Mouse (Mus musculus) heart, embryonic 11.5 days (tissue): ENCODE data around the gene Tsc22d4. TPM values are rescaled to one million over a fixed set of nuclear protein-coding genes. Genes with fewer than 3 reads are reported as not detected.

ENCODE experiments used
- ATAC-seq: fragments of 200-750 bp; cut with Nextera tagmentation; replicated peaks from 2 replicates; pipeline ENCODE4 v1.8.0; 2017; ENCODE audit warnings: moderate library complexity; ENCODE audit not compliant: insufficient number of reproducible peaks, low FRiP score, low TSS enrichment
- H3K27ac ChIP-seq: fragments of 300-500 bp; sonication (generic); 2 replicates; pipeline ENCODE4 v1.5.1; 2014; ENCODE audit warnings: mild to moderate bottlenecking, low read depth, low read length
- H3K27me3 ChIP-seq: fragments of 300-500 bp; sonication (generic); 2 replicates; pipeline ENCODE4 v1.6.1; 2014; ENCODE audit warnings: mild to moderate bottlenecking, low read length, mixed read lengths; ENCODE audit not compliant: control insufficient read depth, insufficient read depth
- H3K36me3 ChIP-seq: fragments of 300-500 bp; sonication (generic); 2 replicates; pipeline ENCODE4 v1.6.1; 2014; ENCODE audit warnings: mild to moderate bottlenecking, low read length, moderate library complexity, mixed read lengths; ENCODE audit not compliant: control insufficient read depth, insufficient read depth
- H3K4me1 ChIP-seq: fragments of 300-500 bp; sonication (generic); 2 replicates; pipeline ENCODE4 v1.6.1; 2014; ENCODE audit warnings: low read length; ENCODE audit not compliant: control insufficient read depth, insufficient read depth
- H3K4me2 ChIP-seq: fragments of 300-500 bp; sonication (generic); 2 replicates; pipeline ENCODE4 v1.6.1; 2014; ENCODE audit warnings: mild to moderate bottlenecking, moderate library complexity
- H3K4me3 ChIP-seq: fragments of 300-500 bp; sonication (generic); 2 replicates; pipeline ENCODE4 v1.5.1; 2014; ENCODE audit warnings: low read depth, low read length
- H3K9ac ChIP-seq: fragments of 300-500 bp; sonication (generic); 2 replicates; pipeline ENCODE4 v1.6.1; 2014; ENCODE audit warnings: mild to moderate bottlenecking, low read depth, low read length, moderate library complexity
- H3K9me3 ChIP-seq: fragments of 300-500 bp; sonication (generic); replicated peaks from 2 replicates; pipeline ENCODE4 v1.6.1; 2016; ENCODE audit warnings: low read length; ENCODE audit not compliant: control insufficient read depth
- WGBS: fragments of 180-500 bp; shearing (Covaris S2); extraction: QIAGEN DNeasy Blood & Tissue Kit; methylation state at CpG from one replicate; pipeline ENCODE4 v1.1.7; 2014; ENCODE audit not compliant: insufficient replicate concordance; 5-methylcytosine and 5-hydroxymethylcytosine counted together
- polyA plus RNA-seq: library from polyadenylated mRNA; unstranded; fragments of >200 nt; fragmentation: Nextera tagmentation; extraction: Ambion mirVana; gene quantifications from 2 replicates; pipeline ENCODE4 v1.2.1, GENCODE M21; 2014

The Tsc22d4 gene
- polyA plus RNA-seq, 1 experiment from 2014 or later, result 139 TPM

DNA sequence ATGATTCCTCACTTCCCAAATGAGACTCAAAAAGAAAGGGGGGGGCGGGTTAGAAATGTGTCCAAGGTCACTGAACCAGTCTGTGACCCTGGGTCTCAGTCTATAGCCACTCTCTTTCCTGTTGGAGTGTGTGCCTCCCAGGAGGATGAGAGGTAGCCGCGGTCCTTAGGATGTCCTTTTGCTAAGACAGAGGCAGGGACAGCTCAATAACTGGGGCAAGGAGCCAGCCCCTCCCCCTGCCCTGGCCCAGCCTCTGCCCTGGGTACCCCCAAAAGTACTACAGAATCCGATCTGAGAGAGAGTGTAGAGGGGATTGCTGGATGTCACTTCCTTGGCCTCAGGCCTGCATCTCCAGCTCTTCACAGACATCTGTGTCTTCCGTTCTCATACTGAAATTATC, 9.9 kb downstream of the Tsc22d4 start:
- Histone ChIP-seq H3K36me3 (peaks cover 39% of the 10 kb centered on the region), H3K9ac (no peak overlapping the region), H3K27ac (0 out of 2 replicates have a peak overlapping the region, but pooled peaks have one; percentile 3), H3K4me1 (peaks cover 48% of the 10 kb centered on the region), H3K4me3 (no peak overlapping the region), H3K27me3 (no peaks in the 10 kb centered on the region), H3K9me3 (no peaks in the 10 kb centered on the region), H3K4me2 (no peak overlapping the region)
- ATAC-seq, result no peak
- 81% methylated on average over 5 of the region's 5 CpGs for WGBS

DNA sequence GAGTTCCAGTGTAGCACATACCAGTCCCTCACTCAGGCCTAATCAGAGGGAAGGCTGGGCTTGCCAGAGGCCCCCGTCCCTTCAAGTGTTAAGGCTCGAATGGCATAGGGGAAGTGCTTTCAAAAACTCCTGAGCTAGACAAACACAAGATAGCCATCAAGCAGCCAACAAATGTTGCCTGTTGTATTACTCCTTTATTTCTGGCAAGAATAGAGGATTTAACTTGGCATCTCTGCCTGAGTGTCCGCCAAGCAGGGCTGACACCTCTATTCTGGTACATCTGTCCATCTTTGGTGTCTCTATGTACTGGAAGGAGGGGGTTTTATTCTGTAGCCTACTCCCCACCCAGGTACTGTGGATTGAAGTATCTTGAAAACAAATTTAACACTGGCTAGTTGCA, 10.6 kb downstream of the Tsc22d4 start:
- Histone ChIP-seq H3K9ac (no peak overlapping the region), H3K4me3 (no peak overlapping the region), H3K27ac (no peak overlapping the region), H3K27me3 (no peaks in the 10 kb centered on the region), H3K4me1 (peaks cover 42% of the 10 kb centered on the region), H3K9me3 (no peaks in the 10 kb centered on the region), H3K4me2 (no peak overlapping the region), H3K36me3 (peaks cover 38% of the 10 kb centered on the region)
- WGBS, result 56% methylated on average over 3 of the region's 3 CpGs
- ATAC-seq, result no peak

DNA sequence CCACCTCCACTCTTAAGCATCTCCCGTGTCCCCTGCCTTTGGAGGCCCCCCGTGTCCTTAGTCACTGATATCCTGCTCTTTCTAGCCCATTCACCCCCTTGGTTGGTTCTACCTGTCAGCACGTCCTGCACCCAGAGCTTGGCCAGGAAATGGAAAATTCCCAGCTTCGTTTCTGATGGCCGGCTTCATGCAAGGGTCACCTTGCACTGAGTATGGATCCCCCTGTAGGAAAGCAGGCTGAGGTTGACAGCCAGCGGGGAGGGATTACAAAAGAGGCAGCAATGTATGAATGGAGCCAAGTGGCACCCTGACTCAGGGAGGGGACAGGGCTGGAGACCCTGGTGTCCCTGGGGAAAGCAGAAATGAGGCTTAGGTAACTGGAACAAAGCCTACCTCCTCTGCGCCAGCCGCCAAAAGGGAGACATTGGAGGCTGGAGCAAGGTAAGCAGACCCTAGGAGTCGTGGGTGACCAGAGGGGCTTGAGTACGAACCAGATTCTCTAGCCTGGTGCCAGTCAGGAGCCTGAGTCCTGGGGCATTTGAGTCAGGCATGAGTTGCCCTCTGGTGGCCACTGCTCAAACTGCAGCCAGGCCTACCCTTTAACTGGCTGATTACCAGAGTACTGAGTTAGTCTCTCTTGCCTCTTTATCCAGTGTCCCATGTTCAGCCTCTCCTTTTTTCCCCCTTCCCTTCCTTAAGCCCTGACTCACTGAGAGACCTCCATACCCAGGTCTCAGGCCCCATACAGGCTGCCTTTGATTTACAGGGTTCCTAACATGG, 11.5 kb downstream of the Tsc22d4 start:
- Histone ChIP-seq H3K4me3 (no peak overlapping the region), H3K9ac (no peak overlapping the region), H3K4me1 (peaks cover 34% of the 10 kb centered on the region), H3K9me3 (no peaks in the 10 kb centered on the region), H3K27ac (no peak overlapping the region), H3K4me2 (no peak overlapping the region), H3K36me3 (peaks cover 32% of the 10 kb centered on the region), H3K27me3 (no peaks in the 10 kb centered on the region)
- WGBS, result 30% methylated on average over 10 of the region's 10 CpGs
- peak; percentile 44; the same call in 1 of the 2 replicates for ATAC-seq

DNA sequence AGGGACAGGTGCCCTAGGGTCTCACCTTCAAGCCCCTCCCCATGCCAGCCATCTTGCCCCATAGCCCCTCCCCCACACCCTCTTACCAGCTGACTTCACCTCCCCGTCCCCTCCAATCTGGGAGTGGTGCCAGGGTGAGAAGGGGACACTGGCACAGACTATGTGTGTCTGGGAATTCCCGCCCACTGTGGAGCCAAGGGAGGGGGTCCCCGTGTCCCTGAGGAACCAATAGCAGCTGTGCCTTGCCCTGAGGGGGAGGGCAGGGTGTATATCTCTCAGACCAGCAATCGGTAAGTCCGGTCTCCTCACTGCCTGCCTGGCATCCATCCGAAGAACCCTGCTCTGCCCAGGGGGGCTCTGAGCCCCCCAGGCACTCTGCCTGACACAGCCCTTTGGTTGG, 12.4 kb downstream of the Tsc22d4 start:
- H3K4me1 ChIP-seq, result peaks cover 27% of the 10 kb centered on the region
- no peaks in the 10 kb centered on the region for H3K27me3 ChIP-seq
- H3K9ac ChIP-seq, result no peak overlapping the region
- peaks cover 29% of the 10 kb centered on the region for H3K36me3 ChIP-seq
- no peak overlapping the region for H3K4me2 ChIP-seq
- no peak overlapping the region for H3K27ac ChIP-seq
- H3K4me3 ChIP-seq, result no peak overlapping the region
- no peak for ATAC-seq
- no peaks in the 10 kb centered on the region for H3K9me3 ChIP-seq
- 81% methylated on average over 6 of the region's 6 CpGs for WGBS

DNA sequence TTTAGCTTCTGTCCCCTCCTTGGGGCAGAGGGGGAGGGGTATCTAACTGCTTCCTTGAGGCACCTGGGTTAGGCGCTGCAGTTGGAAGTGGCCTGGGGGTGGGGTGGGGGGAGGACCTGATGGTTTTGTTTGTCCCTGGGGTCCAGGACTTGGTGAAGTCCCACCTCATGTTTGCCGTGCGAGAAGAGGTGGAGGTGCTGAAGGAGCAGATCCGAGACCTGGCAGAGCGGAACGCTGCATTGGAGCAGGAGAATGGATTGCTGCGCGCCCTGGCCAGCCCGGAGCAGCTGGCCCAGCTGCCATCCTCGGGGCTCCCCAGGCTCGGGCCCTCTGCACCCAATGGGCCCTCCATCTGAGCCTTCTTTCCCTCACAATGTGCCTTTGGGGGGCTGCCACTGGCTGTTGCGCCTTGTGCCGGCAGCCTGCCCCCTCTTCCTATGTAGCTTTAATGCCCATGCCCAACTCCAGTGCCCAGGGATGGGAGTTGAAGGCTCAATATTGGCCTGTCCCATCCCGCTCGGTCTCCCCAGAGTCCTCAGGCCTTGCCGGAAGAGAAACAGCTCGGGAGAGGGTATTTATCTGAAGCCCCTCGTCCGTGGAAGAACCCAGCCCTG, 13.5 kb downstream of the Tsc22d4 start:
- Histone ChIP-seq H3K36me3 (peaks cover 27% of the 10 kb centered on the region), H3K4me3 (no peak overlapping the region), H3K27me3 (no peaks in the 10 kb centered on the region), H3K4me2 (no peak overlapping the region), H3K27ac (no peak overlapping the region), H3K9ac (no peak overlapping the region), H3K9me3 (no peaks in the 10 kb centered on the region), H3K4me1 (peaks cover 21% of the 10 kb centered on the region)
- no peak for ATAC-seq
- 86% methylated on average over 19 of the region's 19 CpGs for WGBS

DNA sequence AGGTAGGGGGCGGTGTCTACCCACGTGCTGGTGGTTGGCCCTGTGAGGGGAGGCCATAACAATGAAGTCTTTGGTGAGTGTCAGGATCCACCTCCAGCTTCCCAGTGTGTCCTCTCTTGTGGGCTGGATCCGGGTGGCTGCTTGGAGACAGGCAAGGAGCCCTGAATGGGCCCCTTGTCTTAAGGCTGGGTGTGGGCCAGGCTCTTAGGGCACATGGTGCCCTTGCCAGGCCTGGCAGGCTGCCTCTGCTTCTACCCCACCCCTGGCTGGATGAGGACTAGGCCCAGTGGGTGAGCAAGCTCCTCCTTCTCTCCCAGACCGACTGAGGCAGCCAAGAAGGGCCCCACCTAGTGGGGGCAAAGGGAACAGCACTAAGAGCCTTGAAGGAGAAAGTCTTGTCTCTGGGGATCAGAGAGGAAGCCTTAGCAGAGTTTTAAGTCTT, 14.5 kb downstream of the Tsc22d4 start:
- no peak overlapping the region for H3K4me3 ChIP-seq
- no peaks in the 10 kb centered on the region for H3K27me3 ChIP-seq
- H3K36me3 ChIP-seq, result peaks cover 26% of the 10 kb centered on the region
- no peak overlapping the region for H3K27ac ChIP-seq
- WGBS, result 33% methylated on average over 4 of the region's 4 CpGs
- no peak for ATAC-seq
- H3K9me3 ChIP-seq, result no peaks in the 10 kb centered on the region
- no peak overlapping the region for H3K9ac ChIP-seq
- peaks cover 21% of the 10 kb centered on the region for H3K4me1 ChIP-seq
- H3K4me2 ChIP-seq, result no peak overlapping the region

DNA sequence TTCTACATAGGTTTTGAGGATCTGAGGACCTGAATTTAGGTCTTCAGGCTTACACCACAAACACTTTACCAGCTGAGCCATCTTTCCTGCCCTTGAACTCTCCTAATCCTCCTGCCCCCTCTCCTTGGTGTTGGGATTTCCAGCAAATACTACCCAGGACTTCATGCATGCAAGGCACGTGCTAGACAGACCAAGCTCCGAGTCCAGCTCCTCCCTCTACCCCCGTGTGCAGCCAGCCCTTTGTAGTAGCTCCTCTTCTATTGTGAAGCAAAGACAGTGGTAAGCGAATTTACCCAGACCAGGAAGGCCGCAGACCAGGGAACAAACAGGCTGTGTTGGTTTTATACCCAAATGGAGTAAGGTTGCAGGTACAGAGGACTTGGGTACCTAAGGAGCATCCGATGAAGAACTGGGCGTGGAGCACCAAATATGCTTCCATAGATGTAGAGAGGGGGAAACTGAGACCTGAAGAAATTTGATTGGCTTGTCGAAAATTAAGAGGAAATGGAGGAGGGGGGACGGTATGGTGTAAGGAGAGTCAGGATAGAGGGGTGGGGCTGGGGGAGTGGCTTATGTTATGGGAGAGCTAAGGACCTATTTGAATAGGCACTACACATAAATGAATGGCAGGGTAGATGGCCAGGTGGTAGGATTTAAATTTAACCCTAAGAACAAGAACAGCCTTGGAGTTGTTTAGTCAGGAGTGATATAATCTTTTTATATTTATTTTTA, 19.2 kb downstream of the Tsc22d4 start:
- Histone ChIP-seq H3K4me3 (no peak overlapping the region), H3K27ac (no peak overlapping the region), H3K4me1 (peaks cover 4% of the 10 kb centered on the region), H3K4me2 (no peak overlapping the region), H3K36me3 (peaks cover 8% of the 10 kb centered on the region; the same call in 1 of the 2 replicates), H3K27me3 (no peaks in the 10 kb centered on the region), H3K9me3 (no peaks in the 10 kb centered on the region), H3K9ac (no peak overlapping the region)
- ATAC-seq, result no peak
- WGBS, result 52% methylated on average over 9 of the region's 9 CpGs

DNA sequence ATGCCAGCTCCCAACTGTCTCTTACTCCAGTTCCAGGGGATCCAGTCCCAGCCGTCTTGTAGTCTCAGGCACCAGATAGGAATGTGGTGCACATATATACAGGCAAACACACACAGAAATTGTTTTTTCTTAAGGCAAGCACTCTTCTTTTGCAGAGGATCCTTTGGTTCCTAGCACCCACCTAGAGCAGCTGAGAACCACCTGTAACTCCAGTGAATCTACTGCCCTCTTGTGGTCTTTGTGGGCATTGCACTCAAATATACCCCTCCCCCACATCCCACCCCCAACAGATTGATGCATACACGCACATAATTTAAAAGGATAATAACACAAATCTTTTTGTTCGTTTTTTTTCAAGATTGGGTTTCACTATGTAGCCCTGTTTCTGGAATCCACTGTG, 20.7 kb downstream of the Tsc22d4 start:
- Histone ChIP-seq H3K9me3 (no peaks in the 10 kb centered on the region), H3K4me3 (no peak overlapping the region), H3K4me2 (no peak overlapping the region), H3K27ac (no peak overlapping the region), H3K36me3 (peaks cover 5% of the 10 kb centered on the region; the same call in 1 of the 2 replicates), H3K9ac (no peak overlapping the region), H3K27me3 (no peaks in the 10 kb centered on the region), H3K4me1 (no peaks in the 10 kb centered on the region)
- 53% methylated on average over 3 of the region's 3 CpGs for WGBS
- ATAC-seq, result no peak
